Mouse (Mus musculus): ENCODE results near the gene Ivns1abp. TPM values are rescaled to one million over a fixed set of nuclear protein-coding genes. Genes with fewer than 3 reads are reported as not detected.
"Not testable (repeated sequence)": the region's sequence is repeated elsewhere in the genome, so short reads cannot be mapped to it uniquely, and the experiment has no call there.

The Ivns1abp gene
- polyA plus RNA-seq, 1 experiment from 2014 or later: 304 TPM

GRCm38 (mm10) chr1:151342968-151343367 is 1.3 kb upstream of the Ivns1abp start:
- peak overlapping the region; percentile 28; the same call in 1 of the 2 replicates for H3K9ac ChIP-seq (replicated peaks)
- 0 out of 2 replicates have a peak overlapping the region, but pooled peaks have one; percentile 5 for H3K27ac ChIP-seq
- no peak for ATAC-seq
- WGBS: 31% methylated on average over 6 of the region's 6 CpGs
- H3K4me2 ChIP-seq (replicated peaks): peak overlapping the region; percentile 65
- H3K4me1 ChIP-seq (replicated peaks): peaks cover 44% of the 10 kb centered on the region
- no peaks in the 10 kb centered on the region for H3K27me3 ChIP-seq
- H3K4me3 ChIP-seq (replicated peaks): peak overlapping the region; percentile 90; the same call in 1 of the 2 replicates
- H3K36me3 ChIP-seq: no peaks in the 10 kb centered on the region
- H3K9me3 ChIP-seq: no peaks in the 10 kb centered on the region

GRCm38 (mm10) chr1:151343571-151344282 is 550 bp upstream of the Ivns1abp start:
- no peaks in the 10 kb centered on the region for H3K27me3 ChIP-seq
- no peaks in the 10 kb centered on the region for H3K36me3 ChIP-seq
- peak overlapping the region; percentile 65 for H3K4me2 ChIP-seq (replicated peaks)
- peak overlapping the region; percentile 96 for H3K27ac ChIP-seq
- WGBS: 2% methylated on average over 17 of the region's 17 CpGs
- peak overlapping the region; percentile 90 for H3K4me3 ChIP-seq (replicated peaks)
- no peak for ATAC-seq
- H3K9me3 ChIP-seq: no peaks in the 10 kb centered on the region
- peaks cover 51% of the 10 kb centered on the region for H3K4me1 ChIP-seq (replicated peaks)
- peak overlapping the region; percentile 94 for H3K9ac ChIP-seq (replicated peaks)

GRCm38 (mm10) chr1:151345109-151345862 is 1.0 kb downstream of the Ivns1abp start:
- H3K36me3 ChIP-seq: peaks cover 8% of the 10 kb centered on the region; the same call in 1 of the 2 replicates
- ATAC-seq: peak; percentile 90
- peak overlapping the region; percentile 94 for H3K9ac ChIP-seq (replicated peaks)
- peak overlapping the region; percentile 65 for H3K4me2 ChIP-seq (replicated peaks)
- H3K4me1 ChIP-seq (replicated peaks): peaks cover 47% of the 10 kb centered on the region
- H3K27ac ChIP-seq: peak overlapping the region; percentile 96
- no peaks in the 10 kb centered on the region for H3K27me3 ChIP-seq
- WGBS: under 1% methylated on average over 44 of the region's 55 CpGs
- no peaks in the 10 kb centered on the region for H3K9me3 ChIP-seq
- H3K4me3 ChIP-seq (replicated peaks): peak overlapping the region; percentile 90

GRCm38 (mm10) chr1:151345863-151346195 is 1.6 kb downstream of the Ivns1abp start:
- Histone ChIP-seq H3K27me3 (no peaks in the 10 kb centered on the region), H3K36me3 (peaks cover 12% of the 10 kb centered on the region; the same call in 1 of the 2 replicates), H3K9me3 (no peaks in the 10 kb centered on the region), H3K4me2 (replicated peaks) (peak overlapping the region; percentile 65), H3K27ac (no peak overlapping the region), H3K4me1 (replicated peaks) (peaks cover 47% of the 10 kb centered on the region), H3K4me3 (replicated peaks) (peak overlapping the region; percentile 90), H3K9ac (replicated peaks) (peak overlapping the region; percentile 94)
- no peak for ATAC-seq

GRCm38 (mm10) chr1:151346681-151347127 is 2.4 kb downstream of the Ivns1abp start:
- no peaks in the 10 kb centered on the region for H3K9me3 ChIP-seq
- no peaks in the 10 kb centered on the region for H3K27me3 ChIP-seq
- peak overlapping the region; percentile 90 for H3K4me3 ChIP-seq (replicated peaks)
- H3K9ac ChIP-seq (replicated peaks): peak overlapping the region; percentile 94
- no peak overlapping the region for H3K27ac ChIP-seq
- no peak for ATAC-seq
- WGBS: 37% methylated on average over 6 of the region's 6 CpGs
- peaks cover 20% of the 10 kb centered on the region for H3K36me3 ChIP-seq
- H3K4me2 ChIP-seq (replicated peaks): peak overlapping the region; percentile 65
- H3K4me1 ChIP-seq (replicated peaks): peaks cover 47% of the 10 kb centered on the region

- not testable (repeated sequence) for H3K4me2 ChIP-seq (replicated peaks); ATAC-seq; H3K4me3 ChIP-seq (replicated peaks); H3K9ac ChIP-seq (replicated peaks); H3K9me3 ChIP-seq; H3K27me3 ChIP-seq; H3K27ac ChIP-seq
- H3K36me3 ChIP-seq: peaks cover 35% of the 10 kb centered on the region
- WGBS: 79% methylated on average over 4 of the region's 4 CpGs
- H3K4me1 ChIP-seq (replicated peaks): peaks cover 36% of the 10 kb centered on the region
Measured at GRCm38 (mm10) chr1:151348293-151348692, 4.0 kb downstream of the Ivns1abp start.

GRCm38 (mm10) chr1:151352911-151353310 is 8.6 kb downstream of the Ivns1abp start:
- Histone ChIP-seq H3K36me3 (peaks cover 77% of the 10 kb centered on the region), H3K4me2 (replicated peaks) (no peak overlapping the region), H3K27ac (no peak overlapping the region), H3K4me1 (replicated peaks) (peaks cover 13% of the 10 kb centered on the region), H3K4me3 (replicated peaks) (no peak overlapping the region), H3K9ac (replicated peaks) (no peak overlapping the region), H3K9me3 (no peaks in the 10 kb centered on the region), H3K27me3 (no peaks in the 10 kb centered on the region)
- 87% methylated on average over 2 of the region's 2 CpGs for WGBS
- ATAC-seq: no peak

GRCm38 (mm10) chr1:151355994-151356393 is 11.7 kb downstream of the Ivns1abp start:
- Histone ChIP-seq H3K27ac (no peak overlapping the region), H3K4me3 (replicated peaks) (no peak overlapping the region), H3K9me3 (no peaks in the 10 kb centered on the region), H3K4me1 (replicated peaks) (no peaks in the 10 kb centered on the region), H3K36me3 (peaks cover 92% of the 10 kb centered on the region), H3K9ac (replicated peaks) (no peak overlapping the region), H3K27me3 (no peaks in the 10 kb centered on the region), H3K4me2 (replicated peaks) (no peak overlapping the region)
- 94% methylated on average over 5 of the region's 5 CpGs for WGBS
- no peak for ATAC-seq

- no peak overlapping the region for H3K4me3 ChIP-seq (replicated peaks)
- no peak for ATAC-seq
- no peaks in the 10 kb centered on the region for H3K27me3 ChIP-seq
- no peak overlapping the region for H3K27ac ChIP-seq
- H3K4me2 ChIP-seq (replicated peaks): no peak overlapping the region
- 93% methylated on average over 3 of the region's 3 CpGs for WGBS
- H3K4me1 ChIP-seq (replicated peaks): no peaks in the 10 kb centered on the region
- H3K9me3 ChIP-seq: no peaks in the 10 kb centered on the region
- H3K9ac ChIP-seq (replicated peaks): no peak overlapping the region
- peaks cover 88% of the 10 kb centered on the region for H3K36me3 ChIP-seq
Measured at GRCm38 (mm10) chr1:151359374-151359773, 15.1 kb downstream of the Ivns1abp start.

- Histone ChIP-seq H3K4me1 (replicated peaks) (no peaks in the 10 kb centered on the region), H3K27ac (no peak overlapping the region), H3K9me3 (no peaks in the 10 kb centered on the region), H3K27me3 (no peaks in the 10 kb centered on the region), H3K4me3 (replicated peaks) (no peak overlapping the region), H3K36me3 (peaks cover 75% of the 10 kb centered on the region), H3K9ac (replicated peaks) (no peak overlapping the region), H3K4me2 (replicated peaks) (no peak overlapping the region)
- WGBS: 91% methylated on average over 8 of the region's 8 CpGs
- 0 out of 2 replicates have a peak, but pooled peaks have one; percentile 22 for ATAC-seq
Measured at GRCm38 (mm10) chr1:151366944-151367605, 22.8 kb downstream of the Ivns1abp start.

GRCm38 (mm10) chr1:151367721-151368324 is 23.5 kb downstream of the Ivns1abp start:
- Histone ChIP-seq H3K27ac (no peak overlapping the region), H3K4me1 (replicated peaks) (no peaks in the 10 kb centered on the region), H3K9ac (replicated peaks) (no peak overlapping the region), H3K27me3 (no peaks in the 10 kb centered on the region), H3K36me3 (peaks cover 68% of the 10 kb centered on the region), H3K4me3 (replicated peaks) (no peak overlapping the region), H3K4me2 (replicated peaks) (no peak overlapping the region), H3K9me3 (no peaks in the 10 kb centered on the region)
- 95% methylated on average over 5 of the region's 5 CpGs for WGBS
- no peak for ATAC-seq
